8 mouse cellular contexts compared by ENCODE assay signal in genomic region chr8:79295276-79296105, GRCm38 (mm10). TPM values are rescaled to one million over a fixed set of nuclear protein-coding genes. Genes with fewer than 3 reads are reported as not detected.
DNase-seq lines count a peak whose midpoint lies in the region; ATAC-seq and TF ChIP-seq lines count a peak whose summit lies in the region.

No protein-coding gene starts in this region.

- TF ChIP-seq CTCF in kidney, adult 2 months (conservative IDR thresholded peaks at IDR 0.05; ENCODE audit: insufficient read depth, insufficient read length, low read depth, low read length), result 0 out of 2 replicates have a peak, but pooled peaks have one; percentile 8
- TF ChIP-seq CTCF in Patski (IDR thresholded peaks at IDR 0.05), result peak; percentile 32

- peak overlapping the region; percentile 57 for H3K9ac ChIP-seq in forebrain, embryonic 15.5 days (replicated peaks)

- no peaks in the 10 kb centered on the region for H3K27me3 ChIP-seq in kidney, adult 2 months (replicated peaks; ENCODE audit: control insufficient read depth, insufficient read depth, low read length)
- H3K27me3 ChIP-seq in Patski, result no peaks in the 10 kb centered on the region
- no peaks in the 10 kb centered on the region for H3K27me3 ChIP-seq in forebrain, embryonic 15.5 days

- CTCF ChIA-PET in Patski (lab: Charles Lee), result interaction anchor here (8.0 kb wide), 1 partner anchor 289 kb away, joined by 56 read pairs; no protein-coding TSS in a partner anchor

- peaks cover 32% of the 10 kb centered on the region; the same call in 1 of the 2 replicates for H3K79me2 ChIP-seq in macrophage (ENCODE audit: inconsistent target)

- peak overlapping the region; percentile 81 for H3K27ac ChIP-seq in kidney, adult 2 months (ENCODE audit: insufficient read depth, low read depth, low read length)
- H3K27ac ChIP-seq in forebrain, embryonic 15.5 days (replicated peaks), result peak overlapping the region; percentile 97
- H3K27ac ChIP-seq in macrophage, result peak overlapping the region; percentile 65

- no peaks in the 10 kb centered on the region for H3K36me3 ChIP-seq in kidney, adult 2 months (ENCODE audit: control insufficient read depth, insufficient read depth, low read length)
- no peaks in the 10 kb centered on the region for H3K36me3 ChIP-seq in forebrain, embryonic 15.5 days
- no peaks in the 10 kb centered on the region for H3K36me3 ChIP-seq in macrophage (ENCODE audit: inconsistent target)

- H3K4me1 ChIP-seq in kidney, adult 2 months (ENCODE audit: control insufficient read depth, insufficient read depth, low read length), result peaks cover 7% of the 10 kb centered on the region; the same call in 1 of the 2 replicates
- peaks cover 34% of the 10 kb centered on the region for H3K4me1 ChIP-seq in forebrain, embryonic 15.5 days

- POLR2A ChIA-PET in Patski (lab: Charles Lee), result interaction anchor here (1.3 kb wide), 1 partner anchor 346 kb away, joined by 3 read pairs; no protein-coding TSS in a partner anchor

- 11% methylated on average over 18 of the region's 18 CpGs for WGBS in kidney, adult 2 months
- WGBS in forebrain, embryonic 15.5 days, result 13% methylated on average over 18 of the region's 18 CpGs
- WGBS in macrophage (ENCODE audit: missing documents), result 18% methylated on average over 18 of the region's 18 CpGs

- H3K4me3 ChIP-seq in kidney, adult 2 months (ENCODE audit: insufficient read depth, low read depth, low read length), result peak overlapping the region; percentile 69
- H3K4me3 ChIP-seq in forebrain, embryonic 15.5 days, result peak overlapping the region; percentile 67
- H3K4me3 ChIP-seq in macrophage (ENCODE audit: inconsistent target), result peak overlapping the region; percentile 76

- peak; percentile 25 for DNase-seq in kidney, adult 2 months
- DNase-seq in kidney, postnatal 14 days, result no peak
- no peak for DNase-seq in Patski (ENCODE audit: low read depth, low spot score)
- no peak for DNase-seq in urinary bladder, postnatal 14 days (ENCODE audit: low spot score)
- DNase-seq in c-Kit-positive CD71-positive TER-119-positive erythroid progenitor cells, embryonic 14.5 days (ENCODE audit: low spot score), result no peak
- no peak for DNase-seq in ovary, postnatal 10 days (ENCODE audit: low spot score)

- ATAC-seq in Patski, result no peak
- no peak for ATAC-seq in forebrain, embryonic 15.5 days (replicated peaks)

- H3K9me3 ChIP-seq in forebrain, embryonic 15.5 days, result no peaks in the 10 kb centered on the region

- in situ Hi-C loops in Patski (cut with MboI; ENCODE audit: low pct_unique_long_range_greater_than_20kb), result loop anchor here (25.0 kb wide), 2 partner anchors 483 to 1058 kb away; partner anchors contain the start of gene Lsm6

- H3K4me2 ChIP-seq in forebrain, embryonic 15.5 days (replicated peaks), result peak overlapping the region; percentile 70

- no peak for TF ChIP-seq POLR2A in kidney, adult 2 months (IDR thresholded peaks at IDR 0.05; ENCODE audit: low read depth, low read length)

RNA-seq across cellular contexts. Expression of gene Mmaa, which starts 0.8 kb away (rescaled TPM):
- polyA plus RNA-seq in kidney, adult 2 months (2012; rRNA removed), result 12.0 and 16.8 TPM in 2 replicates
- polyA plus RNA-seq in Patski (2021), result 12.5 TPM
- 25.6 and 26.2 TPM in 2 replicates for polyA plus RNA-seq in forebrain, embryonic 15.5 days (2015; fragmentation: Nextera tagmentation; extraction: Ambion mirVana)
- total RNA-seq in macrophage (2018; cell fraction: chromatin; rRNA removed), result 10 to 100 TPM in 21 of 26 experiments, 1 to 10 TPM in 5; 4.0 to 22.5 (median 17.3) TPM
- total RNA-seq in macrophage (2018; cell fraction: cytosol; rRNA removed), result 1 to 10 TPM; 1.5 to 6.5 (median 4.2) TPM
- 10 to 100 TPM in 17 of 26 experiments, 1 to 10 TPM in 9; 4.7 to 21.3 (median 12.6) TPM for total RNA-seq in macrophage (2018; cell fraction: nucleus; rRNA removed)
- polyA plus RNA-seq in macrophage (2018), result 3.8 to 5.7 TPM (median 4.5 TPM) in 3 replicates

RNA-seq across cellular contexts. Expression of gene 1700011L22Rik, which starts 47.1 kb away (rescaled TPM):
- 0.18 TPM in 1 of 2 replicates, not detected in the other for polyA plus RNA-seq in kidney, adult 2 months (2012; rRNA removed)
- 0.06 TPM for polyA plus RNA-seq in Patski (2021)
- not detected in 2 replicates for polyA plus RNA-seq in forebrain, embryonic 15.5 days (2015; fragmentation: Nextera tagmentation; extraction: Ambion mirVana)
- total RNA-seq in macrophage (2018; cell fraction: chromatin; rRNA removed), result 1 to 10 TPM in 2 of 26 experiments, not detected in 24; 1.1 to 1.5 TPM
- not detected for total RNA-seq in macrophage (2018; cell fraction: cytosol; rRNA removed)
- total RNA-seq in macrophage (2018; cell fraction: nucleus; rRNA removed), result not detected
- not detected in 3 replicates for polyA plus RNA-seq in macrophage (2018)
